Mouse (Mus musculus) retina, adult 2 months (tissue): ENCODE data around the gene Fam78a.

Experiments
- DNase-seq: peaks from one replicate; pipeline ENCODE4 v3.0.0-alpha.2; 2012; ENCODE audit warnings: low read depth, low spot score

Gene Fam78a

DNA sequence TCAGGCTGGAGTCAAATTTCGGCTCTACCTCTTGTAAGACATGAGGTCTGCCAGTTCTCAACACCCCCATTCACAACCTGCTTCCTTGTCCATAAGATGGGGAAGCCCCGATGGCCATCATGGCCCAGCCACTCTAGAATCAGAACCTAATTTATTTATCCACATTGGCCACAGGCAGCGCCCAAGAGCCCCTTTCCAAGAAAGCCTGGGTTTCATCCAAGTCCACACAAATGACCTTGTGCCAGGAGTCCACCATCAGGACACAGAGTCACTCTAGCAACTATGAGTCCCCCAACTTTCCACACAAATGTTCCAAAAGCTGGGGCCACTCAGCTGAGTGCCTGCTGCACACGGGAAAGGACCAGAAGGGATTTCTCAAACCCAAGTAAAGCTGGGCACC lies 18.7 kb downstream of the Fam78a start:
- no peak for DNase-seq

DNA sequence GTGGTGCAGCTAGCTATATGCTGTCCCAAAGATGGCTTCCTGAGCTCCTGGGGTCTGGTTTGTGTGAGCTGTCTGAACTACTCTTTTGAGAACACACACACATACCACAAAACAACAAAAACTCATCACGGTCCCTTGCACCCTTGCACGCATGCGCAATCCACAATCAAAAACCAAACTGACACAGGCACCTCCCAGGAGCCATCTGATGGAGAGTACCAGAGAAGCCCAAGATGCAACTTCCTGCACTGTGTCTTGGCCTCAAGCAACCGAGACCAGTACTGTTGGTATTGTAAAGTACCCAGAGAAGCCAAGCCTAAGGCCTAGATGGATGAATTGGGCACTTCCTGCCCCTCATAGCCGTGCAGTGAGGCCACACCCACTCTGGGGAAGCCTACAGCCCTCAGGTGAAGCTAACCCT lies 19.3 kb downstream of the Fam78a start:
- DNase-seq, result no peak

DNA sequence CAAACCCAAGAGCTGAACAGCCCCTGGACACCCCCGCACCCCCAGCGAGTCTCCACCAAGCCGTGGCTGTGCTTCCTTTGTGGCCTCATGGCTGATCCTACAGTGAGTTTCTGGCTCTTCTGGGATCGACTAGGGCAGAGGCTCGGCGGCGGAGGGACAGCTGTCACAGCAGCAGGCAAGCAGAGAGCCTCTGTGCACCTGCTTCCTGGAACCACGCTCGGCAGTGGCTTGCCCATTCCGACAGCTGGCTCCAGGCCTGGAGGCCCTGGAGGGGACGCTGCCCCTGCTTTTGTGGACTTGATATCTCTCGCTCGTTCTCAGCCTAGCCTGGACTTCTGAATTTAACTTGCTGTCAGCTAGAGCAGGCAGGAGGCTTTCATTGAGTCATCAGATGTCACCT lies 19.7 kb downstream of the Fam78a start:
- no peak for DNase-seq

DNA sequence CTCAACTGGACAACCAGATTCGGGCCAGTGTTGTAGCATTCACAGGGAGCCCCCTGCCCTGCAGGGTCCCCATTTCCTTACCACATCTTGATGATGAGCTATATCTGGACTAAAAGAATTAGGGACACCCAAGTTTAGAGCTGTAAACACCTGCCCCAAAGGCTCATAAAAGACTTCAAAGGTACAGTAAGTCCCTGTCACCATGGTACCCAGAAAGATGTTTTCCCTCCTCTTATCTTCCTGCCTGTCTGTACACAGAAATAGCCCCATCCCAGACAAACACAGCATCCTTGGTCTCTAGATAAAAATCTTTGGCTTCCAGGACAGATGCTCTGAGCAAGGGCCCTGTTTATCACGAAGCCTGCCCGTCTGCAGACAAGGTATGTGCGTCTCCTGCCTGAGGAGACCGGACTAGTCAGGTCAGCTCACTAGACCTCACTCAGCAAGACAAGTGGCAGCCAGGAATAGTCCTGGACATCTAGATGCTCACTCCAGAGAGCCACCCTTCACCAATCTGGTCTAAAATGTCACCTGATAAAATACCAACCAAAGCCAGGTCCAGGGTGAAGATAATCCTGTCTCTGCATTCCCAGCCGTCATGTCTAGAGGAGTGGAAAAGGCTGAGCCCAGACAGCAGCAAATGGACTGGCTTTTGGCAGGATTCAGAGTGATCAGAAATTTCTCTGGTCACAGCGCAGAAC lies 21.1 kb downstream of the Fam78a start:
- DNase-seq, result no peak

DNA sequence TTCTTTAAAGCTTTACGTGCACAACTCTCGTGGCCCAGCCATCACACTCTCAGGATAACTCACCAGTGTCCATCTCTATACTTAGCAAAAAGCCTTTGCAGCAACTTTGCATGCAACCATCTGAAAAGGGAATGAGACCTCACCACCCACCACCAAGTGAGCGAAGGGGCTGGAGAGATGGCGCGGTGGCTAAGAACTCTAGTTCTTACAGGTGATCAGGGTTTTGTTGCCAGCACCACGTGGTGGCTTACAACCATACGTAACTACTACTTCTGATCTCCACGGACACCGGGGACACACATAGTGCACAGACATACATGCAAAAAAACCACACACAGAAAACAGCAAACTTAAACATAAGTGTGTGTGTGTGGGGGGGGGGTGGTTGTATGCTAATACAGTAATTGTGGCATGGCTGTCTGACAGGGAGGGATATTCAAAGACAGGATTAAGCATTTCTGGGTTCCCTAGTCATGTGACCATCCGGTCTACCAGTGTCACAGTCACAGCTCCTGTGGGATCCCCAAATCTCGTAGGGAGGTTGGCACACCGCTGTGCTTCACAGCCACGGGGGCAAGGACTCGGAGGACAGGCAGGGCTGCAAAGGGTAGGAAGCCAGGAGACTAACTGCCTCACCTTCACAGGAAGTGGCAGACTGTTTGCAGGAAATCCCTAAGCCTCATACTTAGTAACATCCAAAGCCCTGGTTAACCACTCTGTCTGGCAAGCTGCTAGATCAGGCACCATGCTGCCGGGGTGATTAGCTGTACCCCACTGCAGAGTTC lies 21.8 kb downstream of the Fam78a start:
- DNase-seq, result no peak

DNA sequence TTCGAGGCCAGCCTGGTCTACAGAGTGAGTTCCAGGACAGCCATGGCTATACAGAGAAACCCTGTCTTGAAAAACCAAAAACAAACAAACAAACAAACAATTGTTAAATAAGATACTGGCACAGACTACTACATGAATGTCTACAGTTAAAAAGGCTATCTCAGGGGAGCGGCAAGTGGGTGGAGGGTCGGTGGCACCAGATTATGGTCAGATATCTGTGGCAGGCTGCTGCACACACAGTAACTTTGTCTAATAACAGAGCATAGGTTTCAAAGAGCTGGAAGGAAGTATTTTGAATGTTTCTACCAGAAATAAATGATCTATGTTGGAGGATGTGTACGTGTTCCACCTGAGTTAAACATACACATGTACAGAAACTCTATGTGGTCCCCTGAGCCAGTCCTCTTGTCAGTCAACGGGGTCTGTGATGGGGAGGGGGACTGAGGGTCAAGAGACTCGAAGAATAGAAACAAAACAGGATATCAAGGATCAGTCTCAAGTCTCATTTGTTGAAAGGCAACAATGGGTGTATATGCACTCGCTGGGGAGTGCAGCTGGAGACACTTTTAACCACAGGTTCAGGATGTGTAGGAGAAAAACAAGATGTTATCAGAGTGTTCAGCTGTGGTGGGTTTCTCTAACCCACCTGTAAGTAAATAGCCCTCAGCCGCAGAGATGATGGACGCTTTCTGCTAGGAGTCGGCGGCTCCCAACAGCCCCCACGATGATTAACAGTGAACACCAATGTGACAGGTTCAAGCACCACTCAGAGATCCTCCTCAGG lies 22.7 kb downstream of the Fam78a start:
- DNase-seq, result no peak

DNA sequence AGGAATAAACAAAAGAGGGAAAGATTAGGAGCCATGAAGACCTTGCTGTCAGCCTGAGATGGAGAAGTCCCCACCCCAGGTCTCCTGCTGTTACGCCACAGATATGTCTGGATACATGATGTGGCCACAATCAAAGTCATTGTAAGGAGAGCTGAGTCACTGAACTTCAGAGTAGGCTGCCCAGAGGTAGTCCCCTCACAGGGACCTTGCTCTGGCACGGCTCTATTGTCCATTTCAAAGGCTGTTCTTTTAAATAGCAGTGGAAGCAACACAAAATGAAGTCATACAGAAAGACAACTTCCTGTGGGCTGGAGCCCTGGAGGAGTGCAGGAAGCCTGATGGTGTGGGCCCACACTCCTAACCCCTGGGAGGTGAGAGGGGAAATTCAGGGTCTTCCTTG lies 23.5 kb downstream of the Fam78a start:
- no peak for DNase-seq

DNA sequence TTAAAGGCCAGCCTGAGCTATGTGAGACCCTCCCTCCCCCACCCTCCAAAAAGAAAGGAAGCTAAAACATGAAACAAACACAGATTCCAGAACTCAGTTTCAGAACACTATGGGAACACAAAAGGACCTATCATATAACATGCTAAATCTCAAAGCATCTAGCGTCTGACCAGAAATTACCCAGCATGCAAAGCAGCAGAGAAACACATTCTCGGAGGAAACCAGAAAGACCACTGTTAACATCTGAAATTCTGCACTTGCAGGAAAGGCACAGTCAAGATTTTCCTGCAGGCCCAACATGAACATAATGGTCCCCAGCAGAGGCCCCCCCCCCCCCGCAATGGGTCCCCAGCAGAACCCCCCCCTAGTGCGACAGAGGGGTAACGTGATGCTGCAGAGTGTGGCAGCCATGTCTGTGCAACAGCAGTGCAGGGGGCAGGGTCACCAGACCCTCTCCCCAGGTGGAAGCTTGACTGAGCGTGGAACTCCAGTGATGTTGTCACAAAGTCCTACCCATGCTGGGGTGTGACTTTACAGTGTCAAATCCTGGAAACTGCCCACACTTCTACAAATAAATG lies 24.3 kb downstream of the Fam78a start:
- no peak for DNase-seq

DNA sequence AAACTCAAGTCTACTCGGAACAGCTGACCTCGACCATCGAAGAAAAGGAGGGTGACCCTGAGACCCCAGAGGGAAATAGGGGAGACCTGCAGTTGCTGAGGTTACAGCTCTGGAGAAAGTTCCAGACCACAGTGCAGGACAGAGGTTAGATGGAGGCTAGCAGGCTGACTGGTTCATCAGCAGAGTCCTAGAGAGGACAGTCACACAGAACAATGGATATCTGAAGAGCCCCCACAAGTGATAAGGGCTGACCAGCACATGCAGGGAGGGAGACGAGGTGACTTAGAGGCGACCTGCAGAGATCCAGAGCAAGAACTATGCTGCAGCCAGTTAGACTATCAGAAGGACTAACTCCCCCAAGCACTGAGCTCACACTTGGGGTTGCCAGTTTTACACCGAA lies 25.0 kb downstream of the Fam78a start:
- no peak for DNase-seq

DNA sequence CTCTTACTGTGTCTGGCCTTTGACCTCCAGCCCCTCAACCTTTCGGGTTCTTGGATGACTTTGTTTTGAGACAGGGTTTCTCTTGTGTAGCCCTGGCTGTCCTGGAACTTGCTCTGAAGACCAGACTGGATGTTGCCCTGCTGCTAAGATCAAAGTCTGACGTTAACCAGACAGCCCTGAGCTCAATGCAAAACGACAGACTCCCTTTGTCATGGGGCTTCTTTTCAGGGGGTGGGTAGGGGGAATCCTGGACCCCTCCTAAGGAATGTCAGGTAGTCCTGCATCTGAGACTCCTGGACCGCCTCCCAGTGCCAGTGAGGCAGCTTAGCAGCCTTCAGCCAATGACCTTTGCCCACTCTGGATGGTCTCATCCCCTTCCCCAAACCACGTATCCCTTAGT lies 25.9 kb downstream of the Fam78a start:
- no peak for DNase-seq

DNA sequence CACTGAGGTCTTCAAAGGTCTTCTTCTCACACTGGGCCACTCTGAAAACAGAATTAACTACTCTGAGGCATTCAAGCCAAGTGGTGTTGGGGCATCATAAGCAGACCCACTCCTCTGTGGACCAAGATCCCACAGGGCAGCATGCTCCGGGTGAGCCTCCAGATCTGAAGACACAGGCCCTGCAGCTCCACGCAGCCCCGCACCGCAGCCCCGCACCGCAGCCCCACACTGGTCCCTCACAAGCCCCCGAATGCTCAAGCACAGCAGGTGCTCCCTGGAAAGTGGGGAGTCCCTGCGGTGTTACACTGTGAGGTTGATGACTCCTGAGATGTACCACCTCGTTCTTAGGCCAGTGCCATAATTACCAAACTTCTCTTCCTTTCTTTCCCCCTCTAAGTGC lies 26.4 kb downstream of the Fam78a start:
- no peak for DNase-seq

DNA sequence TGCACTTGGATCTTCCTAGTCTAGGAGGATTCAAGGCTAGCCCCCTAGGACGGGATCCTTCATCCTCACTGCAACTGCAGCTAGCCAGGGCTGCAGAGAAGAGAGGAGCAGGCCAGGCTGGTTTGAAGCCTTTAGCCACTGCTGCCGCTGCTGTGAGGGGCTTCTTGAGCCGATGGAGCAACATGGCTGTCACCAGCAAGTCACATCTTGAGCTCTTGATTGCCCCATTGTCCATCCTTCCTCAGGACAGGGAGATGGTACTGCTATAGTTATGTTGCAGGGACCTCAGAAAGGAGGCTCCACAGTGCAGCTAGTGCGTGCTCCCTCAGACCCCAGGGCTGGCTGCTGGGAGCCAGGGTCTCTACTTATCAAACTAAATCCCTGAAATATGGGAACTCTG lies 26.9 kb downstream of the Fam78a start:
- DNase-seq, result no peak

DNA sequence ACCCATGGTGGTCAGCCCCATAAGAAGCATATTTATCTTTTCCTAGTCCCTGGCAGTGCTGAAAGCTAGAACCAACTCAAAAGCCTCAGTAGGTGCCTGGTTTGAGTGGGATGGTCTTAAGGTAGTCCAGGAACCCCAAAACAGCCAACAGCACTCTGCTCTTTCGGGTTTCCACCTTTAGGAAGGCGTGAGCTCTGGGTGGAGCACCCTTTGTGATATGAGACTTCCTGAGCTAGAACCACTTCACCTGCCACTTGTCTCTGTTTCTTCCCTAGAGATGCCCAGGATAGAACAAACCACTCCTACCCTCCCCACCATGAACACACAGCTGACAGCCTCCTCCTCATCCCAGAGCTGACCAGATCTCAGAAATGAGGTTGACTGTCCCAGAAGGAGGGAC lies 27.3 kb downstream of the Fam78a start:
- DNase-seq, result no peak

DNA sequence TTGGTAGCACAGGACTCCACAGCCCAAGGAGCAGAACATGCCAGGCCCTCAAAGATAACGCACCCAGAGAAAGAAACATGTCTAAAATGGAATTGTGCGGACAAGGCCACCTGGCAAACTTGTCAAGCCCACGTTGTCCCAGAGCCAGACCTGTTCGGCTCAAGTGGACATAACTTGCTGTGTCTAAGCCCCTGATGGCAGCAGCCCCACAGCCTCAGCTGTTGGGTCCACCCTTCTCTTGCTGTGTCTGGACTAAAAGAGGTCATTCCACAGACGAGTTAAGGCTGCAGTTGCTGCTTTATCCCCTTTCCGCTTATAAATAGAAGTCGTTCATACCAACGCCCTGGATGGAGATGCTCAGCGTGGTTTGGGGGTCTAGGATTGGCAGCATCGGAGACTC lies 28.1 kb downstream of the Fam78a start:
- DNase-seq, result no peak

DNA sequence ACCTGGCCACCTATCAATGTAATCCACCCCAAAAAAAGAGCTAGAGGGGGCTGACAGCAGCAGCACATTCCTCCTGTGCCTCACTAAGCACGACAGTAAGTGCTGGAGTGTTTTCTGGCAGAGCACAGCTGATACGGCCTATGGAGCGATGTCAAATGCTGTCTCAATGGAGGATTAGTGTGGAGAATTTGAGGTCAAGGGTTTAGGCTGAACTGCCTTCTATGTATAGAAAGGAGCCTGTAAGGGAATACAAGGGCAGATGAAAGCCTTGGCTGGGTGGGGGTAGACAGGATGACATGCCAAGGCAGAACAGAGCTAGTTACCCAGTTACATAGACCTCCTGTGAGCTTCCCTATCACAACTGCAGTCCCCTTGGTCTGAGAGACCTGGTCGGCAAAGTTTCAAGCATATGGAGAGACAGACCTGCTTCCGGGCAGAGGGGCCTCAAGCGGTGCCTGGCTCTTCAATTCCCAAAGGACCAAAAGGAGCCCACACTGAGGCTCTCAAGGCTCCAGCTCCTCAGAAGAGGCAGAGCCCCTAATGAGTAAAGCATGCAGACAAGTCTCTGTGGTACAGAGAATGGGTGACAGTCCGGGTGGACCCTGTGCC lies 29.2 kb downstream of the Fam78a start:
- DNase-seq, result peak; percentile 65

DNA sequence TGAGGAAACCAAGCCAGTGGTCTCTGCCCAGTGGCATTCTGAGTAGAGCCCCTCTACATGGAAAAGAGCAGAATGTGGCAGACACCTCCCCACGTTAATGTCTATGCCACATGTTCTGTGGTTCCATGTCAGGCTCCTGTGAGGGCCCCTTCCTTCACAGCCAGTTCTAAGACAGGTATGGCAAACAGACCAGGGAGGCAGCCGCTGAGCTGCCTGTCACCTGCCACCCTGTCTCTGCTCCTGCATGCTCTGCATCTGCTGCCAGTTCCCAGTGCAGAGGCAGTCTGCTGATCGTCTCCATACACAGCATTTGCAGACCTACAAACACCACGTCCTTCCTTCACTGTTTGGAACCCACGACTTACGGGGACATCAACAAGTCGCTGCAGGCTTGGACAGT lies 32.2 kb downstream of the Fam78a start:
- no peak for DNase-seq

DNA sequence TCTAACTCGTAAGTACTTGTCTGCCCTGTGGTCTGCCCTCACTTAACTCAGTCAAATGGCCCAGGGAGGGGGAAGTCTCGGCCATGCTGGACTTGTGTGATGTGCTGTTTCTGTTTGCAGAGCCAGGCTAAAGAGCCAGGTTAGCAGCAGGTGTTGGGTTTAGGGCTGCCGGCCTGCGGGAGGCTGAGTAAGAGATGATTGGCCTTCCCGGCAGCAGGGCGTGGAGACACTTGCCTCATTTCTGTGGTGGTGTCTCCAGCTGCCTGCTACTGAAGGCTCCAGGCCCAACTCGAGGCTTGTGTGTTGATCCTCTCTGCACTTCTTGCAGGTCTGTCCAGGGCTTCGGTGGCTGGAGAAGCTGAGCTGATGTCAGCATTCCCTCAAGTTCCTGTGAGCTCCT lies 32.9 kb downstream of the Fam78a start:
- DNase-seq, result no peak

DNA sequence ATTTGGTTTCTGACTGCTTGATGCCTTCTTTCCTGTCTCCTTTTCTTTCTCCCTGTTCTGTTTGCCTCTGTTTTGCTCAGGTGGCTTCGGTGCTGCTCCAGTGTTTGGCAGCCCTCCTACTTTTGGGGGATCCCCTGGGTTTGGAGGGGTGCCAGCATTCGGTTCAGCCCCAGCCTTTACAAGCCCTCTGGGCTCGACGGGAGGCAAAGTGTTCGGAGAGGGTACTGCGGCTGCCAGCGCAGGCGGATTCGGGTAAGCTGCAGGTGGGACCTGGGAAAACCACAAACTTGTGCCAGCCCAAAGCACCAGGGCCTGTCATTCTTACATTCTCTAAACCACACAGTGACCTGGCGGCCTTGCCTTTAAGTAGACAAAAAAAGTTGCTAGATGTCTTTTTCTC lies 37.3 kb downstream of the Fam78a start:
- no peak for DNase-seq

DNA sequence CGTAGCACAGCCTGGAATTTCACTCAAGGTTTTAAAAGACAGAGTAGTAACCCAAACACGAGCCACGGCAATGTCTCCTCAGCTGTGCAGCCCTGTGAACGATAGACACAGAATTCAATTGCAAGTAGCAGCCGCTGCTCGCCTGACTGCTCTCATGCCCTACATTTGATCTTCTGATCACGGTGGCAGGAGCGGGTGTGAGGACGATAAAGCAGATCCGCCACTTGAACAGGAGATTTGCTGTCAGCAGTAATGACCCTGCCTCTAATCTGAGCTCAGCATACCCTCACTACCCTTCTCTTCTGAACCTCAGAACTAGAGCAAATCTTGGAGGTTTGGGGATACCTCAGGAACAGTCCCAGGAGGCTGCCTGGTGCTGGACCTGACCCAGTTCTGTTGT lies 38.6 kb downstream of the Fam78a start:
- no peak for DNase-seq

DNA sequence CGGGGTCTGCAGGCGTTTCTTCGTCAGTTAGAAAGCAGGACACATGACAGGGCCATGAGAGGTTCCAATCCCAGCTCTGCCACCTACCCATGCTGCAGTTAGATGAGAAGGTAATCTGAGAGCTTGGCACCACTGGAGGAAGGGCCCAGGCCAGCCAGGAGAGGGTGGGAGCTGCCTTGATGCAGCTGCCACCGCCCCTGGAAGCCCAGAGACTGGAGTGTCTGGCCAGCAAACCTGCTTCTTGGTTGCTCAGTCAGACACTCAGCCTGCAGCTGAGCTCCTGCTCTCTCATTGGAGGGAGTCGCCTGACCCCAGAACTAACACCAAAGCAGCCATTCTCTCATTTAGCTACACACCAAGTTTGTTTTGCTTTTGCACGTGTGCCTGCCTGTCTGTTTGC lies 39.3 kb downstream of the Fam78a start:
- DNase-seq, result no peak

DNA sequence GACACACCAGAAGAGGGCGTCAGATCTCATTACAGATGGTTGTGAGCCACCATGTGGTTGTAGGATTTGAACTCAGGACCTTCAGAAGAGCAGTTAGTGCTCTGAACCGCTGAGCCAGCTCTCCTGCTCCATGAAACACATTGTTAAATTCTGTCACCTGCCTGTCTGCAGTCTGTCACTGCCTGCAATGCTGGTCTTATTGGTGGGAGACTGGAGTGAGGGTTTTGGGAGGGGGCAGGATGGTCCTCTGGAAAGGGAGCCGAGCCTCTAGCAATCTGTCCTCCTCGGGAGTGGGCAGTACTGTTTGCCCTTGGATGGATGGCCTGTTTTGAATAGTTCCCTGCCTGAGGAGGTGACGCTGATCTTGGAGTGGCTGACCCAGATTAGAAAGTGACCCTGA lies 40.8 kb downstream of the Fam78a start:
- no peak for DNase-seq

DNA sequence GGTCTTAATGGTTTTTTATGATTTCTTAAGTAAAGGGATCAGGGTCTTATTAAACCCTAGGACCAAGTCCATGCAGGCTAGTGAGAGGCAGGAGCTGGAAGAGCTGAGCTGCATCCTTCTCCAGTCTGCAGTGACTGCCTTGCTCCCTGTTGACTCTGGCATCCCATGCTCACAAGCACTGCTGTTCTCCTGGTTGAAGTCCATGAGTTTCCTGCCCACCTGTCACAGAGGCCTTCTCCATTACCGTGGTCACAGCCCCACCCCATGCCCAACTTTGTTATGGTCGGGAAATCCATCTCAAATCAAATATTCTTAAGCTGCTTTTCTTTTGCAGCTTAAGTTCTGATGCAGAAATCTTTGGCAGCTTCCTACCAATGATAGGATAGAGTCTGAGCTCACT lies 43.6 kb downstream of the Fam78a start:
- no peak for DNase-seq
